Mouse (Mus musculus) neural tube, embryonic 11.5 days (tissue): ENCODE data around the gene Leap2. TPM values are rescaled to one million over a fixed set of nuclear protein-coding genes. Genes with fewer than 3 reads are reported as not detected.

Source experiments
- ATAC-seq: fragments of 200-750 bp; cut with Nextera tagmentation; 2 replicates; pipeline ENCODE4 v1.8.0; 2017; ENCODE audit warnings: moderate number of reproducible peaks, mild to moderate bottlenecking, moderate TSS enrichment, moderate library complexity; ENCODE audit not compliant: insufficient read depth, low FRiP score, low TSS enrichment
- DNase-seq: peaks from one replicate; pipeline ENCODE4 v3.0.0-alpha.2; 2015; ENCODE audit warnings: low spot score
- H3K27ac ChIP-seq: fragments of 300-500 bp; sonication (generic); 2 replicates; pipeline ENCODE4 v1.5.1; 2014; ENCODE audit warnings: low read depth, mild to moderate bottlenecking, low read length
- H3K27me3 ChIP-seq: fragments of 300-500 bp; sonication (generic); 2 replicates; pipeline ENCODE4 v1.6.1; 2014; ENCODE audit warnings: mild to moderate bottlenecking, low read length, mixed read lengths; ENCODE audit not compliant: control insufficient read depth, insufficient read depth
- H3K36me3 ChIP-seq: fragments of 300-500 bp; sonication (generic); 2 replicates; pipeline ENCODE4 v1.6.1; 2014; ENCODE audit warnings: mild to moderate bottlenecking, low read length, moderate library complexity, mixed read lengths; ENCODE audit not compliant: control insufficient read depth, insufficient read depth
- H3K4me1 ChIP-seq: fragments of 300-500 bp; sonication (generic); 2 replicates; pipeline ENCODE4 v1.6.1; 2014; ENCODE audit warnings: low read length, mixed read lengths; ENCODE audit not compliant: control insufficient read depth, insufficient read depth
- H3K4me2 ChIP-seq: fragments of 300-500 bp; sonication (generic); 2 replicates; pipeline ENCODE4 v1.6.1; 2014; ENCODE audit warnings: low read depth, mild to moderate bottlenecking, moderate library complexity
- H3K4me3 ChIP-seq: fragments of 300-500 bp; sonication (generic); 2 replicates; pipeline ENCODE4 v1.5.1; 2014; ENCODE audit warnings: low read depth, low read length
- H3K9ac ChIP-seq: fragments of 300-500 bp; sonication (generic); 2 replicates; pipeline ENCODE4 v1.6.1; 2014; ENCODE audit warnings: mild to moderate bottlenecking, low read length
- H3K9me3 ChIP-seq: fragments of 300-500 bp; sonication (generic); 2 replicates; pipeline ENCODE4 v1.6.1; 2016; ENCODE audit warnings: low read length; ENCODE audit not compliant: control insufficient read depth
- WGBS: fragments of 180-500 bp; shearing (Covaris S2); extraction: QIAGEN DNeasy Blood & Tissue Kit; methylation state at CpG from one replicate; pipeline ENCODE4 v1.1.7; 2014; 5-methylcytosine and 5-hydroxymethylcytosine counted together
- polyA plus RNA-seq: library from polyadenylated mRNA; unstranded; fragments of >200 nt; fragmentation: Nextera tagmentation; extraction: Ambion mirVana; gene quantifications from 2 replicates; pipeline ENCODE4 v1.2.1, GENCODE M21; 2014

Gene Leap2
- polyA plus RNA-seq, 1 experiment from 2014 or later, result not detected

DNA sequence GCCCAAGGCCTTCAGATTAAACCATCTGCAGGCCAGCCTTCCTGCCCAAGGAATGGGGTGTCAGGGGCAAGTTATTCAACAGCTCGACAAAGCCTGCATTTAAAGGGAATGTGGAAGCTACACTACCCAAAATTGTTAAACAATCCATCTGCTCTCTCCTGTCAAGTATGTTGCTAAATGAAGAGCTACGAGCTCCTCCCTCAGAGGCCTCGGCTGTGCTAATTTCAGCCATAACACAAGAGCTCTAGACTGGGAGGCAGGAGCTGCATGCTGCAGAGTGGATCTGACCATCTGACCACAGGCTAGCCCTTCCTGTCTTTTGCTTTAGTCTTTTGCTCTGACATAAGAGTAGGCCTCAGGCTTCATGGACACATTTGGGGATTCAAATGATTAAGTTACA, 2.3 kb upstream of the Leap2 start:
- Histone ChIP-seq H3K27ac (no peak overlapping the region), H3K27me3 (no peaks in the 10 kb centered on the region), H3K4me1 (peaks cover 8% of the 10 kb centered on the region), H3K36me3 (peaks cover 5% of the 10 kb centered on the region; the same call in 1 of the 2 replicates), H3K9ac (no peak overlapping the region), H3K9me3 (no peaks in the 10 kb centered on the region), H3K4me2 (no peak overlapping the region), H3K4me3 (no peak overlapping the region)
- DNase-seq (no peak), ATAC-seq (no peak)
- 72% methylated on average over 3 of the region's 3 CpGs for WGBS

DNA sequence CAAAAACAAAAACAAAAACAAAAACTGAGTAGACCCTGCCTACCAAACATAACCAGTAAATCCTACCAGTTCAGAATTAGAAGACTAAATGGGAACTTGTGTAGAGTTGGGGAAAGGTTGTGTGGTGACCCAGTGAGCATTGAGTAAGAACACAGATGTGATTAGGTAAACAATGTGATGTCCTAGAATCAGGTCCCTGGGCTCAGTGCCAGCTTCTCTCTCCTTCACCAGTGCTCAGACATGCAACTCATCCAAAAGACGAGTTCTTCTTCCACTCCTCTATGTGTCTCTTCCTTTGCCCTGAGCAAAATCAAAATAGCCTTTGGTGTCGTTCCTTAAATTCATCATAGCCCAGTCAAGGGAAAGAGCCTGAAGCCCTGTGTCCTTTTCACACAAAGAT, 1.9 kb upstream of the Leap2 start:
- H3K4me3 ChIP-seq, result no peak overlapping the region
- peaks cover 5% of the 10 kb centered on the region; the same call in 1 of the 2 replicates for H3K36me3 ChIP-seq
- peaks cover 5% of the 10 kb centered on the region for H3K4me1 ChIP-seq
- H3K27me3 ChIP-seq, result no peaks in the 10 kb centered on the region
- 83% methylated on average over 2 of the region's 2 CpGs for WGBS
- DNase-seq (no peak), ATAC-seq (no peak)
- no peak overlapping the region for H3K4me2 ChIP-seq
- H3K27ac ChIP-seq, result no peak overlapping the region
- no peak overlapping the region for H3K9ac ChIP-seq
- H3K9me3 ChIP-seq, result no peaks in the 10 kb centered on the region

DNA sequence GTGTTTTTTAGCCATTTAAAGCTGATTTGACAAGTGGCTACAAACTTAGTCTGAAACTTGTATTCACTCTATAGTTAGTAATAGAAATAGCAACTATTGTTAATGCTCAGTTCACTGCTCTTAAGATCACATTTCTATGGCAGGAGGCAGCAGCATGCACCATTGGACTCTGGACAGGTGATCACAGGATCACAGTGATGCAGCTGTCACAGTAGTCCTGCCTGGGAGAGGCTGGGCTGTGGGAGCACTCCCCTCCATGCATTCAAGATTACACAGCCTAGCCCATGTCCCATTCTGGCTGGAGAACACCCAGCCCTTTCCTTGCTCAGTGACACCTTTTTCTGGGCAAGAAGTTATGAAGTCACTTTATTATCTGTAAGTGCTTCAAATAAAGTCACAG, 4.9 kb downstream of the Leap2 start:
- no peaks in the 10 kb centered on the region for H3K4me1 ChIP-seq
- no peak for DNase-seq

DNA sequence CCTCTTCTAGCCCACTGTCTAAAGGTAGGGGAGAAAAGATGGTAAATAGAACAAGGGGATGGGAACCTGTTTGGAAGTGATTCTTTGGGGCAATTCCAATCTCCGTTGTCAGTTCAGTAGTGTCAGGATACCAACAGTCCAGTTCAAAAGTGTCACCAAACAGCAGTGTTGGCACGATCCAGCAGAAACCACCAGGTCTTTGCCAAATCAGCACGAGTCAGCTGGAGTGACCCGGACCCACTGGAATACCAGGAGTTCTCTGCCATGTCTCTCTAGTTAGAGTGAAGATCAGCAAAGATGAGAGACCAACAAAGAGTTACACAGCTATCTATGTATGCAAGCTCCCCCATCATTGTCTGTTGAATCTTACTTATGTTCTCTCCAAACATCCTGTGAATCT, 9.1 kb downstream of the Leap2 start:
- Histone ChIP-seq H3K4me1 (no peaks in the 10 kb centered on the region), H3K9me3 (no peaks in the 10 kb centered on the region), H3K27ac (no peak overlapping the region), H3K4me3 (no peak overlapping the region), H3K27me3 (no peaks in the 10 kb centered on the region), H3K4me2 (no peak overlapping the region), H3K9ac (no peak overlapping the region), H3K36me3 (peaks cover 12% of the 10 kb centered on the region)
- ATAC-seq (no peak), DNase-seq (no peak)
- WGBS, result 92% methylated on average over 4 of the region's 4 CpGs

More for the DNA sequence above, 4.9 kb downstream of the Leap2 start:
- Histone ChIP-seq H3K4me2 (no peak overlapping the region), H3K9ac (no peak overlapping the region), H3K27ac (no peak overlapping the region), H3K27me3 (no peaks in the 10 kb centered on the region), H3K4me3 (no peak overlapping the region), H3K9me3 (no peaks in the 10 kb centered on the region), H3K36me3 (peaks cover 6% of the 10 kb centered on the region)
- ATAC-seq, result no peak

DNA sequence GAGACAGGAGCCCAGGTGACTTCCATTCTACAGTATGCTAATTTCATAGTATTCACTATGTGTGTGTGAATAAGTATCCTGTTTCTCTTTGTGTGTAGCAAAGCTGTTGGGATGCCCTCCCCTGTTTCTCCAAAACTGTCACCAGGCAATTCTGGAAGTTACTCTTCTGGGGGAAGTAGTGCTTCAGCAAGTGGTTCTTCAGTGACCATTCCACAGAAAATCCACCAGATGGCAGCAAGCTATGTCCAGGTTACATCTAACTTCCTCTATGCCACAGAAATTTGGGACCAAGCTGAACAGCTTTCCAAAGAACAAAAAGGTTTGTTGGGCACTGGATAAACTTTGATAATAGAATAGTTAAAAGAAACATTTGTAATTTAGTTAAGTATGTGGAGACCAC, 11.2 kb downstream of the Leap2 start:
- no peak overlapping the region for H3K4me2 ChIP-seq
- peaks cover 17% of the 10 kb centered on the region for H3K36me3 ChIP-seq
- H3K4me3 ChIP-seq, result no peak overlapping the region
- no peaks in the 10 kb centered on the region for H3K27me3 ChIP-seq
- H3K9me3 ChIP-seq, result no peaks in the 10 kb centered on the region
- ATAC-seq (no peak), DNase-seq (no peak)
- no peak overlapping the region for H3K9ac ChIP-seq
- H3K27ac ChIP-seq, result no peak overlapping the region
- no peaks in the 10 kb centered on the region for H3K4me1 ChIP-seq

DNA sequence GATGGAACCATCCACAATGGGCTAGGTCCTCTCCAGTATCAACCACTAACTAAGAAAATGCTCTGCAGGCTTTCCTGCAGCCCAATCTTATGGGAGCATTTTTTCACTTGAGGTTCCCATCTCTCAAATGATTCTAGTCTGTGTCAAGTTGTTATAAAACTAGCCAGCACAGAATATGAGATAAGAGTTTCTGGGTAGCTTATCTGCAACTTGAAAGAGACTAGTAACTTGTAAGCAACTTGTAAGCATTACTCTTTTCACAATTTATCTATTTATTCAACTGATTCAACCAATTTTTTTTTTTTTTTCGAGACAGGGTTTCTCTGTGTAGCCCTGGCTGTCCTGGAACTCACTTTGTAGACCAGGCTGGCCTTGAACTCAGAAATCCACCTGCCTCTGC, 19.3 kb downstream of the Leap2 start:
- 92% methylated on average over 1 of the region's 1 CpGs for WGBS
- Histone ChIP-seq H3K27ac (no peak overlapping the region), H3K27me3 (no peaks in the 10 kb centered on the region), H3K4me3 (no peak overlapping the region), H3K4me2 (no peak overlapping the region), H3K36me3 (peaks cover 14% of the 10 kb centered on the region), H3K9me3 (no peaks in the 10 kb centered on the region), H3K9ac (no peak overlapping the region), H3K4me1 (no peaks in the 10 kb centered on the region)
- DNase-seq, result no peak
- no peak for ATAC-seq

DNA sequence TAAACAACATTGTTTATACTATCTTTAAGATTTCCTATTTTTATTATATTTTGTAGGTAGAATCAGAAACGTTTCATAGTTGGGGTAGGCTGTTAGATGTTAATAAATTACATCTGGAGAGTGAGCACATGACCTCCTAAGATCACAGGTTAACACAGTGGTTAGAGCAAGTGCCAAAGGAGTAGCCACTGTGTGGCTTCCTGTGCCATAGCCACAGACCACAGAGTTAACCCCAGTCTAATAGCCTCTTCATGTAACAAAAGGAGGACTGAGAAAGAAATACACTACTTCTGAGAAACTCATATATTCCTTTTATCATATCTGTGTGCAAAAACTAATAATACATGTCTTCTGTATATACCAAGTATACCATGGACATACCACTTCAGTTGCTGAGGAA, 29.1 kb downstream of the Leap2 start:
- 88% methylated on average over 1 of the region's 1 CpGs for WGBS
- Histone ChIP-seq H3K9me3 (no peaks in the 10 kb centered on the region), H3K27me3 (no peaks in the 10 kb centered on the region), H3K4me3 (no peak overlapping the region), H3K9ac (no peak overlapping the region), H3K4me2 (no peak overlapping the region), H3K4me1 (no peaks in the 10 kb centered on the region), H3K27ac (no peak overlapping the region), H3K36me3 (peaks cover 6% of the 10 kb centered on the region)
- no peak for ATAC-seq
- DNase-seq, result no peak

DNA sequence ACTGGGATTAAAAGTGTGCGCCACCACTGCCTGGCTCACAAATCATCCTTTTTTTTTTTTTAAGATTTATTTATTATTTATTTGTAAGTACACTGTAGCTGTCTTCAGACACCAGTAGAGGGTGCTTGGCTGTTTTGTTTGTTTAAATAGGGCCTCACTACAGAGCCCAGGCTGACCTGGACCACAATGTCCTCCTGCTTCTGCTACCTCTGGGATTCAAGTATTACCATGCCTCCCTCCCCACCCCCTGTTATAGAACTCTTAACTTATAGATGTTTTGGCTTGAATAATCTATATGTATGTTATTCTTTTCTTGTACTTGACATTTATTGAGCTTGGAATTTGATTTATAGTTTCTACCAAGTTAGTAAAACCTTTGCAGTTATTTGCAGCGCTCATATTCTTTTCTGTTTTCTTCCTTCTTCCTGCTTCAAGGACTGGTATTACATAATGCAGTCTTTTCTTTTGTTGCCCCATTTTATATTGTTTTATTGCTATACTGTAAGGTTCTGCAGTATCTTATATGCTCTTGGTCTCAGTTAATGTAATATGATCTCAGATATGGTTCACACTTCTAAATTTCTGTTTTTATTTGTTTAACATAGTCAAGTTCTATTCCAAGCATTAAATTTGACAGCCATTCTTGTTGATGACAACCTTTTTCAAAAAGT, 39.1 kb downstream of the Leap2 start:
- Histone ChIP-seq H3K36me3 (peaks cover 5% of the 10 kb centered on the region), H3K9ac (no peak overlapping the region), H3K4me1 (no peaks in the 10 kb centered on the region), H3K4me2 (no peak overlapping the region), H3K9me3 (no peaks in the 10 kb centered on the region), H3K27me3 (no peaks in the 10 kb centered on the region), H3K27ac (no peak overlapping the region), H3K4me3 (no peak overlapping the region)
- 94% methylated on average over 2 of the region's 2 CpGs for WGBS
- no peak for DNase-seq
- ATAC-seq, result no peak

DNA sequence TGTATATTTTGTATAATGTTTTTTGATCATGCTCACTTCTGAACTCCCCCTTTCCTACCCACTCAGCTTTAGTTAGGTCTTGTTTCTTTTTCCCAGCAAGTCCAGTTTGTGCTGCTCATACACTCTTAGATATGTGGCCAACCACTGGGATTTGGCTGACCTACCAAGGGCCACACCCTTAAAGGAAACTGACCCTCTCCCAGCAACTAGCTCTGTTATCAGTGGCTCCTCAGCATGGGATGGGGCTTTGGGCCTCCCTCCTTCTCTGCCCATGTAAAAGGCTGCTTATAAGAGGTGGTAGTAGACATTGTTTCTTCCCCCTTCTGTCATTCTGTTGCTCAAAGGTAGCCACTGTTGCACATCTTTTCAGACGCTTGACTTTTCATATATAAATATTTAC, 44.1 kb downstream of the Leap2 start:
- Histone ChIP-seq H3K4me3 (no peak overlapping the region), H3K27ac (no peak overlapping the region), H3K4me2 (no peak overlapping the region), H3K9me3 (no peaks in the 10 kb centered on the region), H3K36me3 (no peaks in the 10 kb centered on the region; the same call in 1 of the 2 replicates), H3K27me3 (no peaks in the 10 kb centered on the region), H3K9ac (no peak overlapping the region), H3K4me1 (no peaks in the 10 kb centered on the region)
- DNase-seq, result no peak
- WGBS, result 95% methylated on average over 1 of the region's 1 CpGs
- no peak for ATAC-seq
